Comparison of ENCODE assay signal across 12 mouse cellular contexts in genomic region chr17:72194976-72195650, GRCm38 (mm10).
DNase-seq lines count a peak whose midpoint lies in the region; ATAC-seq and TF ChIP-seq lines count a peak whose summit lies in the region.
"Had no signal": no experiment of that assay in that cellular context is flagged by ENCODE, and none has a peak within 500 bp of the region (broad histone marks: within the 10 kb centered on the region; RNA-seq: fewer than 3 reads in every experiment).

No protein-coding gene starts in this region.

- H3K27me3 ChIP-seq in cerebellum, adult 2 months (ENCODE audit: control insufficient read depth, insufficient read depth, low read length) = no peaks in the 10 kb centered on the region; the same call in 1 of the 2 replicates
- no peaks in the 10 kb centered on the region for H3K27me3 ChIP-seq in hindbrain, embryonic 14.5 days (ENCODE audit: control insufficient read depth, insufficient read depth, low read length)
- H3K27me3 ChIP-seq in neural tube, embryonic 15.5 days (replicated peaks) = no peaks in the 10 kb centered on the region
- H3K27me3 ChIP-seq in stomach, postnatal 0 days (ENCODE audit: control insufficient read depth, insufficient read depth, low read length) = no peaks in the 10 kb centered on the region

- H3K9me3 ChIP-seq in hindbrain, embryonic 14.5 days (ENCODE audit: control insufficient read depth, low read length) = no peaks in the 10 kb centered on the region
- no peaks in the 10 kb centered on the region for H3K9me3 ChIP-seq in neural tube, embryonic 15.5 days (replicated peaks)
- H3K9me3 ChIP-seq in stomach, postnatal 0 days (ENCODE audit: control insufficient read depth, low read length) = no peaks in the 10 kb centered on the region

- no peaks in the 10 kb centered on the region for H3K36me3 ChIP-seq in hindbrain, embryonic 14.5 days (replicated peaks; ENCODE audit: control insufficient read depth, insufficient read depth)
- H3K36me3 ChIP-seq in neural tube, embryonic 15.5 days = no peaks in the 10 kb centered on the region
- H3K36me3 ChIP-seq in stomach, postnatal 0 days (ENCODE audit: control insufficient read depth, insufficient read depth, low read length) = no peaks in the 10 kb centered on the region

- no peak overlapping the region for H3K27ac ChIP-seq in cerebellum, adult 2 months (ENCODE audit: insufficient read depth, low read length)
- H3K27ac ChIP-seq in hindbrain, embryonic 14.5 days = no peak overlapping the region
- 0 out of 2 replicates have a peak overlapping the region, but pooled peaks have one; percentile 24 for H3K27ac ChIP-seq in neural tube, embryonic 15.5 days (replicated peaks)
- no peak overlapping the region for H3K27ac ChIP-seq in stomach, postnatal 0 days (replicated peaks)
- H3K27ac ChIP-seq: heart, adult 2 months had no signal

- DNase-seq in cerebellum, adult 2 months = peak; percentile 13 to 19
- DNase-seq in lung, postnatal 10 days = peak; percentile 18
- no peak for DNase-seq in lung, adult 2 months
- DNase-seq in hindbrain, embryonic 14.5 days (ENCODE audit: low spot score) = peak; percentile 58
- DNase-seq in B cell, adult 2 months = no peak
- DNase-seq in stomach, postnatal 0 days (ENCODE audit: low spot score) = no peak
- DNase-seq: cerebellum, adult 9-10 months; heart, adult 2 months; liver; lung, postnatal 36 days had no signal

- no peak for ATAC-seq in cerebellum, adult (ENCODE audit: insufficient number of reproducible peaks, low FRiP score, low TSS enrichment)
- peak; percentile 61; the same call in 1 of the 2 replicates for ATAC-seq in hindbrain, embryonic 14.5 days (ENCODE audit: low FRiP score)
- ATAC-seq in neural tube, embryonic 15.5 days (ENCODE audit: low FRiP score) = peak; percentile 43; the same call in 1 of the 2 replicates
- no peak for ATAC-seq in stomach, postnatal 0 days (ENCODE audit: low FRiP score, low TSS enrichment)

- TF ChIP-seq CTCF in cerebellum, adult 2 months (IDR thresholded peaks at IDR 0.05; ENCODE audit: borderline replicate concordance, insufficient read depth, low read depth, low read length) = no peak
- TF ChIP-seq CTCF in lung, adult 2 months (IDR thresholded peaks at IDR 0.05; ENCODE audit: insufficient read depth, low read length) = no peak
- TF ChIP-seq CTCF in stomach, postnatal 0 days (IDR thresholded peaks at IDR 0.05; ENCODE audit: low read depth) = no peak

- no peak overlapping the region for H3K9ac ChIP-seq in hindbrain, embryonic 14.5 days
- H3K9ac ChIP-seq in neural tube, embryonic 15.5 days (replicated peaks) = no peak overlapping the region
- no peak overlapping the region for H3K9ac ChIP-seq in stomach, postnatal 0 days (ENCODE audit: low read length)

- 18% methylated on average over 12 of the region's 12 CpGs for WGBS in cerebellum, adult 2 months
- WGBS in lung, adult 2 months = 38% methylated on average over 12 of the region's 12 CpGs
- 23% methylated on average over 12 of the region's 12 CpGs for WGBS in hindbrain, embryonic 14.5 days
- WGBS in neural tube, embryonic 15.5 days = 28% methylated on average over 12 of the region's 12 CpGs
- WGBS in stomach, postnatal 0 days = 28% methylated on average over 12 of the region's 12 CpGs

- TF ChIP-seq POLR2A in cerebellum, adult 2 months (IDR thresholded peaks at IDR 0.05; ENCODE audit: borderline replicate concordance, insufficient read depth, low read length) = no peak
- TF ChIP-seq POLR2A in lung, adult 2 months (IDR thresholded peaks at IDR 0.05; ENCODE audit: borderline replicate concordance, extremely low read depth, low read depth, low read length) = no peak

- H3K4me2 ChIP-seq in hindbrain, embryonic 14.5 days (replicated peaks) = no peak overlapping the region
- H3K4me2 ChIP-seq in neural tube, embryonic 15.5 days = no peak overlapping the region
- no peak overlapping the region for H3K4me2 ChIP-seq in stomach, postnatal 0 days (replicated peaks; ENCODE audit: low read depth)

- no peaks in the 10 kb centered on the region for H3K4me1 ChIP-seq in cerebellum, adult 2 months (ENCODE audit: control insufficient read depth, insufficient read depth, low read length)
- H3K4me1 ChIP-seq in lung, adult 2 months (ENCODE audit: control insufficient read depth, insufficient read depth, low read length) = no peaks in the 10 kb centered on the region
- H3K4me1 ChIP-seq in hindbrain, embryonic 14.5 days (replicated peaks; ENCODE audit: control insufficient read depth, insufficient read depth, low read length) = peaks cover 14% of the 10 kb centered on the region
- peaks cover 4% of the 10 kb centered on the region; the same call in 1 of the 2 replicates for H3K4me1 ChIP-seq in neural tube, embryonic 15.5 days
- H3K4me1 ChIP-seq in stomach, postnatal 0 days (replicated peaks; ENCODE audit: control insufficient read depth, insufficient read depth) = no peaks in the 10 kb centered on the region

- H3K4me3 ChIP-seq in cerebellum, adult 2 months (replicated peaks; ENCODE audit: insufficient read depth, low read depth, low read length) = no peak overlapping the region
- H3K4me3 ChIP-seq in lung, adult 2 months (replicated peaks; ENCODE audit: extremely low read depth, low read depth, low read length) = no peak overlapping the region
- H3K4me3 ChIP-seq in hindbrain, embryonic 14.5 days (replicated peaks; ENCODE audit: low read length) = no peak overlapping the region
- H3K4me3 ChIP-seq in neural tube, embryonic 15.5 days (replicated peaks) = no peak overlapping the region
- no peak overlapping the region for H3K4me3 ChIP-seq in stomach, postnatal 0 days (ENCODE audit: low read depth, low read length)
- H3K4me3 ChIP-seq: heart, adult 2 months had no signal

- TF ChIP-seq EP300 in stomach, postnatal 0 days (optimal IDR thresholded peaks at IDR 0.05) = no peak

Comparison
In these comparisons a context has a peak if more than half of its experiments do, and no peak if none do; other contexts are left out.
1. DNase-seq: peak in cerebellum, adult 2 months (2 of 2), lung, postnatal 10 days (single experiment) and hindbrain, embryonic 14.5 days (single experiment); none in lung, adult 2 months (single experiment), B cell, adult 2 months (0 of 2) and stomach, postnatal 0 days (single experiment).
2. ATAC-seq: peak in hindbrain, embryonic 14.5 days (single experiment) and neural tube, embryonic 15.5 days (single experiment); none in cerebellum, adult (single experiment) and stomach, postnatal 0 days (single experiment).